Mouse (Mus musculus) right cerebral cortex, adult 18-20 months (tissue): ENCODE measurements around the gene Cox8a.

ENCODE experiments used
- DNase-seq: peaks from one replicate; pipeline ENCODE4 v3.0.0; 2022; ENCODE audit warnings: mixed read lengths

Gene Cox8a

DNA sequence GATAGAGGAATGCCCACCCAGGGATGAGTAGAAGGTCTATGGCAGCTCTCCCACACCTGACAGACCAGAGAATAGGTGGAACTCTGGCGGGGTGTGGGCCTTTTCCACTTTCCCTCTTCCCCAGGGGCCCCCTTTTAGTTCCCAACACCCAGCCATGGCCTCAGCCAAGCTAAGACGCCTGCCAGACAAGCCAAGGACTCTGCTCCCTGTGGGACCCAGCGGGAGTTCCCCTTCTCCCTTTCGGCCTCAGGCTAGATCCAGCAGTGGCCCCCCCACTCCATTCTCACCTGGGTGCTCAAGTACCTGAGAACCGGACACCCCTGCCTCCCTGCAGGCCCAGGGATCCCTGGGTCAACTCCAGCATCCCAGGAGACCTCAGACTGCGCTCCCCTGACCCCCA is 4.8 kb upstream of the Cox8a start:
- no peak for DNase-seq

GRCm38 (mm10) chr19:7218753-7219152 is 1.3 kb upstream of the Cox8a start:
- DNase-seq, result no peak

DNA sequence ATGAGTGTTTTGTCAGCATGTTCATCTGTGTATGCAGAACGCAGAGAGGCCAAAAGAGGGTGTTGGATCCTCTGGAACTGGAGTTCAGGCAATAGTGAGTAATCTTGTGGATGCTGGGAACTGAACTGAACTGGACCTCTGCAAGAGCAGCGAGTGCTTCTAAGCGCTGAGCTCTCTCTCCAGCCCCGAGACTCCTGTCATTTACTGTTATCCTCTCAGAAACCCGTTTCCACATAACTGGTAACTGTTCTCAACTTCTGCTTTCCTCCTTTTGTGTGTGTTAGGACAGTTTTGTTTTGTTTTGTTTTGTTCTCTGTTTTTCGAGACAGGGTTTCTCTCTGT is 481 bp upstream of the Cox8a start:
- DNase-seq, result no peak

- DNase-seq, result no peak
Observed at GRCm38 (mm10) chr19:7214484-7214883, 2.9 kb downstream of the Cox8a start.

DNA sequence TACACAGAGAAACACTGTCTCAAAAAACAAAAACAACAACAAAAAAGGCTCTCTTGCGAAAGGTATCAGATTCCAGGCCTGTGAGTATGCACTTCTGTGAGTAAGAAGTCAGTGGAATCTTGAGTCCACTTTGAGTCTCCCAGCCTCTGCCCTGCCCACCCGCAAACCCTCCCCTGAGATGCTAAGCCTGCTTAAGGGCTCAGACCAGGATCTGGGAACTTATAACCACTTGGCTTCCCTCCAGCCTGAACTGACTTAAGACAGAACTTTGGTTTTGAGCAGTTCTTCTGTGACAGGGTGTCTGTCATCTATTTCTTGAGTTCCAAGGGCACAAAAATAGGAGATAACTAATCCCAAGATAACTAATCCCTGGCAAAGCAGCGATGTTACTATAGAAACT is 4.4 kb downstream of the Cox8a start:
- DNase-seq, result no peak

DNA sequence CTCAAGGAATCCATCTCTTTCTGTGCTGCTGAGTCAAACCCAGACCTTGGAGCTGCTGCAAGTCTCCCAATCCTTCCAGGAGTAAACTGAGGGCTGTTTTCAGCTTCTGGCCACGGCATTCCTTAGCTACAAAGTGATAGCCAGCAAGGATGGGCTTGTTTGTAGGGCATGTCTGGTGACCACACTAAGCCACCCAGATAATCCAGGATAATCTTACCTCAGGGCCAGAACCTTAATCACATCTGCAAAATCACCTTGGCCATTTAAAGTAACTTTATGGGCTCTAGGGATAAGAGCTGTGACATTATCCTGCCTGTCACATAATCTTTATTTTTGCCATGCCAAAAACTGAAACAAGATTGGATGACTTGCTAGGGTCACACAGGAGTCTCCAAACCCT is 5.2 kb downstream of the Cox8a start:
- DNase-seq, result no peak

- no peak for DNase-seq
Observed at GRCm38 (mm10) chr19:7209907-7210646, 7.3 kb downstream of the Cox8a start.

- DNase-seq, result peak; percentile 94
Observed at GRCm38 (mm10) chr19:7205753-7206736, 11.4 kb downstream of the Cox8a start, which contains the start of gene Otub1. Gene Otub1, minus strand, starts transcription at chr19:7206316.

DNA sequence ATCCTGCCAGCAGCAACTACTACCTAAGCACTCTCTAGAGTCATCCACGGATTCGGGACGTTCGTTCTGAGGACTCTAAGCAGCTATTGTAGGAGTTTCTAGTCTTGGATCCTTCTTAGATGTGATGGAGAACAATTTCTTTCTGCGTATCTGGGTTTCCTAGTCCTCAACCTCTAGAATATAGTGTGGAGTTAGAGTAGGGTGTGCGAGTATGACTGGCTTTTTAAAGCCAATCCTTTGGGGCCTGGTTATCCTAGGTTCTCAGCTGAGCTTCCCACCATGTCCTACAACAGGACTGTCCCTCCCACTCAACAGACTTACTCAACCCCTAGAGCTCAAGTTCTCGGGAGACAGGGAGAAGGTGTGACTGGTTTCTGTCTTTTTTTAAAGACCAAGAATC is 12.1 kb downstream of the Cox8a start:
- DNase-seq, result no peak

DNA sequence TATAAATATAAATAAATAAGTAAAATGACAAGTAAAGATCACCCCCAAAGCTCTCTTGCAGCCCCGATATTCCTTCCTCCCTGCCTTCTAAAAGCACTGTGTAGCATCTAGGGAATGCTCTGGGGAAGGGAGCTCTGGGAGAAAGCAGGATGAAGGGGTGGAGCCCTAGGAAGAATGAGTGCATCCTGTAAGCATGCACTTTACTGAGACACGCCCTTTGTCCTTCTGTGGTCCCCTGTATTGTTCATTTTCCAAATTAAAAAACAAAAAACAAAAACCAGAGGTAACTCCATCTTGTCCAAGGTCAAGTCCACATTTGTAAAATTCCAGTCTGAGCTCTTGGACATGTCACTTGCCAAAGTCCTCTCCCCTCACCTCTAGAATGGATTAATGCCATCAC is 12.5 kb downstream of the Cox8a start:
- no peak for DNase-seq

DNA sequence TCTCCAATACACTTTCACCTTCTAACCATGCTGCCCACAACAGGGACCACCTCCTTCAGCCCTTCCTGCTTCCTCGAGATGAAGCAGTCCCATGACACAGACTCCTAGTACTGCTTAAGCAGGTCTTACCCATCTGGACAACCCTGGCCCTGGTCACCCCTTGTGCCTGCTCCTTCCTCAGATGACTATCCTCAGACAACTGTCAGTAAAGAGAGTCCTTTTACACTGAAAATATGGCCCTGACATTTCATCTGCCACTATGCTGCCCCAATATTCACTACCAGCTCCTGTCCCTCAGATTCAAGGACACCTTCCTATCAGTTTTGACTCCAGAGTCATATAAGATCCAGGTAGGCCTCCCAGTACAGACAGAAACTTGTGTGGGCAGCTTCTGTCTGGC is 17.0 kb downstream of the Cox8a start:
- DNase-seq, result no peak

DNA sequence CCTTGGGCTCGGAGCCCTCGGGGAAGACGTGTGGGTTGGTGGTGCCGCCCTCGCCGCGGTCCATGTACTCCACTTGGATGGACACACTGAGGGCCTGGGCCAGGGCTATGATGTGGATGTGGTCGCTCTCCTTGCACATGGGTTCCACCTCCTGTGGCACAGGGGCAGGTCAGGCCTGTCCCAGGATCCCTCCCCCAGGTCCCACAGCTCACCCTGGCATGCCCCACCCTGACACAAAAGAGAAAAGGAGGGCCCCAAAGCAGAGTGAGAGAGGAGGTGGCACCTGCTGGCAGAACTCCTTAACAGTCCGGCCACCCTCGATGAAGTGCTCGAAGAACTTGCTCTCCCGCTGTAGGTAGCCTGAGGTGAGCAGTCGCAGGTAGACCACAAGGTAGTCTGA is 18.3 kb downstream of the Cox8a start:
- DNase-seq, result no peak

GRCm38 (mm10) chr19:7197445-7197844 is 20.0 kb downstream of the Cox8a start:
- DNase-seq, result no peak

- no peak for DNase-seq
Observed at GRCm38 (mm10) chr19:7196741-7197270, 20.6 kb downstream of the Cox8a start.

DNA sequence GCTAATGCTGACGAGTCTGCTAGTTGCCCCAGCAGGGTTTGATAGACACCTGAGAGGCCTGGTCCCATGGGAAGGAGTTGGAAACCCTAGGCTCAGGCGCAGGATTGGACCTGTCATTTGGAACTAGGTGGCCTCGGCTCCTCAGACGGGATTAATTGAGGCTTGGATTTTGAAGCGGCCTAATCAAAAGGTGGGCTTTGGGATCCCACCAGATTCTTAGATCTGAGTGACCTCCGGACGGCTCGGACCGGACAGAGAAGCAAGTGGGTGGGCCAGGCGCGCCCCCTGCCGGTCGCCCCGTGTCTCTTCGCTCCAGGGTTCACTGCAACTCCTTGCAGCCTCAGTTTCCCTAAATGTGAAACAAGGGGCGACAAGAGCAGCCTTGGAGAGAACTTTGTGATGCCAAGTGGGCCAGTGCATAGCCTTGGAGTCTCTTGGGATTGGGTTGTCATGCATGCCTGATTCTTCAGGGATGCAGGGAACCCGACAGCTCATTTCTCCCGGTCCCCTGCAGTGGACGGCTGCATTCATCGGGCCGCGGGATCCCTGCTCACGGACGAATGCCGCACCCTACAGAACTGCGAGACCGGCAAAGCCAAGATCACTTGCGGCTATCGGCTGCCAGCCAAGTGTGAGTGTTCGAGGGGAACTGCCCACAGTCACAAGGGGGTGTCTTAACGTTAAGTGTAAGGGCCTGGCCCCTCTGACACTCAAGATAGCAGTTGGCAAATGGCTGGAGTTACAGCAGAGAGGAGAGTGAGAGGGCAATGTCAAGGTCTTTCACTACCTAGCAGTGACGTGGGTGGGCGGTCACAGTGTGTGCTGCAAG is 21.3 kb downstream of the Cox8a start:
- DNase-seq, result peak; percentile 52

DNA sequence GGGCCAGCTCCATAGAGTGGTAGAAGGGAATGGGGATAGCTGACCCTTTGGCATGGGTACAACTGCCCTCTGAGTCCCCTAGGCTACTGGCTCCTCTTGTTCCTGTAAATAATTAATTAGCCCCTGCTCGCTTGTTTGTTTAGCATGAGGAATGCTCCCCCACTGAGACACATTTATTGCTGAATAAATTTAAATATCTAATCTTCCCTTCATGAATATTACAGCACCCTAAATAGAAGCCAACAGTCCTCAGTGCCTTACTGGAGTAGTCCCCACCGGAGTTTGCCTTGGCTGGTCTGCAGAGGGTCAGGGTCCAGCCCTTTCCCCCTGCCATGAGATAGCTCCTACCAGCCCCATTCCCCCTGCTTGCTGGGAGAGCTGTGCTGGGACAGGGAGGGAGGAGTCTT is 24.9 kb downstream of the Cox8a start:
- DNase-seq, result no peak

GRCm38 (mm10) chr19:7191639-7192038 is 25.8 kb downstream of the Cox8a start:
- DNase-seq, result no peak

DNA sequence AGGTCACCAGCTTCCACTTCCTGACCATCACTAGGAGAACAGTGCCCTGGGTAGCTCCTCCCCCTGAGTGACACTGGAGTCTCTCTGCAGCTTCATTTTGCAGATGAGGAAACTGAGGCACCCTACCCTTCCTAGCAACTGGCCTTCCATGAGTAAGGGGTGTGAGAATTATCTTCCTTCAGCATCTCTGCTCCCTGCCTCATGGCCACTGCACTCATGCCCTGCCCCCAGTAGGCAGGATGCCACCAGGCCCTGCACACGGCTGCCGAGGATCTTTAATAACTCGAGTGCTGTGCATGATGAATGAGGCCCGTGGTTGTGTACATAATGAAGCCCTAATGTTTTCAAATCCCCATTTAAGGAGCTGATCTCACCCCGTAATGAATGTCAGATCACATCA is 26.4 kb downstream of the Cox8a start:
- no peak for DNase-seq

DNA sequence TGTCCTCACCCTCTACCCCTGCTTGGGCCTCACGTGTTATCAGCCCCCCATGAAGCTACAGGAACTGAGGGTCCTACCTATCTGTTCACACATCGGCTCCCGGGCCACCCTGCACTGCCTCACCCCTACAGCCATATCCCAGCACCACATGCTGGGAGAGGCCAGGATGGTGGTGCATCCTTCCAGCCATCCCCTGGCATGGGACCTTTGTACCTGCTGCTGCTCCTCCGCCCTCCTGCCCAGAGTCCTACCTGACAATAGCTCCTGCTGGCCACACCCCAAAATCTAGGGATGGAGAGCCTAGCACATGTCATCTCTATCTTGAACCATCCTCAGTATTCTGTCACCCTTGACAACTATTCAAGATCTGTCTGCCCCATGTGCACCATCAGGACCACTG is 28.4 kb downstream of the Cox8a start:
- no peak for DNase-seq

GRCm38 (mm10) chr19:7187157-7187556 is 30.3 kb downstream of the Cox8a start:
- no peak for DNase-seq

DNA sequence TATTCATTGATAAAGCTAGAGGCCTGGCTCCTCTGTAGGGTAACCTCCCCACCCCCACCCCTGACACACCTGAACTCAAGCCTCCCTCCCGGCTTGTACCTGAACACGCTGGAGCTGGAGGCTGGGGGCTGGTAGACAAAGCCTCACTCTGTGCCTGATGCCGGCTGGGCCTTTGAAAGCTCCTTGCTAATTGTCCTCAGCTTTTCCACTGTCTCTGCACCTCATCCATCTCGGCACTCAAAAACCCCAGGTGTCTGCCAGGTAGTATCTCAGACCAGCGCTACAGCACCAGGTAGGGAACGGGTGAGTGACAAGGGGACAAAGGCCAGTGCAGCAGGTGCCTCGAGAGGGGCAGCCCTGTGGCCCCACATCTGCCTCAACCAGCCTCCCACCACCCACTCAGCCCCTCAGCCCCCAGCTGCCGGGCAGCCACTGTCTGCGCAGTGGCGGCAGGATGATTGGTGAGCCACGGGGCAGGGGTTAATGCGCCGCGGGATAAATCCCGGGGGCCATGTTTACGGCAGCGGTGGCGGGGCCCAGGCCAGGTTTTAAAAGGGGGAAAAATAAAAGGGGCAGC is 31.6 kb downstream of the Cox8a start:
- DNase-seq, result no peak

DNA sequence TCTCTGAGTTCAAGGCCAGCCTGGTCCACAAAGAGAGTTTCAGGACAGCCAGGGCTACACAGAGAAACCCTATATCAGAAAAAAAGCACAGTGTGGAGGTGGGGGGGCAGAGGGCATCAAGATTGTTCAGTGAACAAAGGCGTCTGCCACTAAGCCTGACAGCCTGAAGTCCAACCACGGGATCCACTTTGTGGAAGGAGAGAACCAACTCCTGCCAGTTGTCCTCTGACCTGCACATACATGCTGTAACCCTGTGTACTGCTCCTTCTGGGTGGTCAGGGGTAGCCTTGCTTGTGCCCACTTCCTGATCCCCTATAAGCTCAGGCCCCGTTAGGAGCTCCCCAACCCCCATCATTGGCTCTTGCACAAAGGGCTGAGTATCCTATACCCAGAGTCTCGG is 32.4 kb downstream of the Cox8a start:
- no peak for DNase-seq

DNA sequence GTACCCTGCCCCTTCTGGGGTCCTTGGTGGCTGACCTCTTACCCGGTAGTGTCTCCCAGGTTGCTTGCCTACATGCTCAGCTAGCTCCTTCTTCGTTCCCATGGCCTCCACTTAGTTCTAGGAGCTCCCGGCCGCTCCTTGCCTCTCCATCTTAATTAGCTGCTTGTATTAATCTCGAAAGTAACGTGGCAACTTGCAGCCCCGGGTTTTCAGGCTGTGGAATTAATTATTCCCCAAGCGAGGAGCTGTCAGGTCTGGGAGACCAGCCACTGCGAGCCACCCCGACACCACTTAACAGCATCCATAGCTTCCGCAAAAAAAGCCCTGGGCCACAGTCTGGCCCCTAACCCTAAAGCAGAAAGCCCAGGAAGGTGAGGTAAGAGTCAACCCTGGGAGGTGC is 34.0 kb downstream of the Cox8a start:
- no peak for DNase-seq
